Comparison of ENCODE assay signal across 8 mouse cellular contexts in genomic region chr7:123124735-123125181, GRCm38 (mm10). TPM values are rescaled to one million over a fixed set of nuclear protein-coding genes. Genes with fewer than 3 reads are reported as not detected.
DNase-seq lines count a peak whose midpoint lies in the region; ATAC-seq and TF ChIP-seq lines count a peak whose summit lies in the region.

No protein-coding gene starts in this region.

- no peak for TF ChIP-seq CTCF in bone marrow, adult 2 months (IDR thresholded peaks at IDR 0.05; ENCODE audit: control insufficient read depth, insufficient read depth, low read length)
- no peak for TF ChIP-seq CTCF in embryonic fibroblast, embryonic 13.5 days (IDR thresholded peaks at IDR 0.05; ENCODE audit: borderline replicate concordance, insufficient read depth, low read length)
- TF ChIP-seq CTCF in liver, embryonic 14.5 days (IDR thresholded peaks at IDR 0.05; ENCODE audit: low read depth): no peak

- TF ChIP-seq EP300 in liver, embryonic 14.5 days (IDR thresholded peaks at IDR 0.05; ENCODE audit: low read depth): no peak

- H3K9me3 ChIP-seq in lung, embryonic 15.5 days: no peaks in the 10 kb centered on the region
- no peaks in the 10 kb centered on the region for H3K9me3 ChIP-seq in intestine, embryonic 16.5 days (ENCODE audit: control insufficient read depth, low read length)
- H3K9me3 ChIP-seq in liver, embryonic 14.5 days (ENCODE audit: control insufficient read depth, low read length): no peaks in the 10 kb centered on the region

- no peak for DNase-seq in lung, postnatal 14 days
- DNase-seq in liver, embryonic 14.5 days (ENCODE audit: low read depth in 3 of 3, low spot score in 3 of 3): no peak
- DNase-seq in telencephalon, adult 2 months (ENCODE audit: low read depth, low spot score): peak; percentile 50

- 0 out of 2 replicates have a peak, but pooled peaks cover 15% of the 10 kb centered on the region for H3K36me3 ChIP-seq in lung, embryonic 15.5 days
- H3K36me3 ChIP-seq in intestine, embryonic 16.5 days (ENCODE audit: control insufficient read depth, insufficient read depth, low read length): no peaks in the 10 kb centered on the region
- H3K36me3 ChIP-seq in liver, embryonic 14.5 days (replicated peaks; ENCODE audit: control insufficient read depth, insufficient read depth, low read depth): peaks cover 12% of the 10 kb centered on the region

- ATAC-seq in lung, embryonic 15.5 days (ENCODE audit: borderline replicate concordance, extremely low read depth, low FRiP score, low TSS enrichment): 0 out of 2 replicates have a peak, but pooled peaks have one; percentile 9
- no peak for ATAC-seq in intestine, embryonic 16.5 days
- ATAC-seq in liver, embryonic 14.5 days (ENCODE audit: insufficient read depth): no peak
- no peak for ATAC-seq in activated CD4-positive, CD25-positive, alpha-beta regulatory T cell, adult 4 months

- no peaks in the 10 kb centered on the region for H3K27me3 ChIP-seq in lung, embryonic 15.5 days
- H3K27me3 ChIP-seq in intestine, embryonic 16.5 days (replicated peaks; ENCODE audit: control insufficient read depth, insufficient read depth, low read length): no peaks in the 10 kb centered on the region
- H3K27me3 ChIP-seq in liver, embryonic 14.5 days (ENCODE audit: control insufficient read depth, insufficient read depth, low read length): no peaks in the 10 kb centered on the region

- WGBS in lung, embryonic 15.5 days: under 1% methylated on average over 16 of the region's 16 CpGs
- under 1% methylated on average over 16 of the region's 16 CpGs for WGBS in bone marrow, adult 2 months
- under 1% methylated on average over 16 of the region's 16 CpGs for WGBS in intestine, embryonic 16.5 days
- WGBS in liver, embryonic 14.5 days (ENCODE audit: insufficient replicate concordance): 1% methylated on average over 16 of the region's 16 CpGs

- TF ChIP-seq POLR2A in bone marrow, adult 2 months (IDR thresholded peaks at IDR 0.05; ENCODE audit: borderline replicate concordance, control insufficient read depth, low read depth, low read length): no peak
- TF ChIP-seq POLR2A in embryonic fibroblast, embryonic 13.5 days (IDR thresholded peaks at IDR 0.05; ENCODE audit: low read depth, low read length): no peak

- peak overlapping the region; percentile 99 for H3K9ac ChIP-seq in lung, embryonic 15.5 days
- H3K9ac ChIP-seq in intestine, embryonic 16.5 days (ENCODE audit: low read depth, low read length): peak overlapping the region; percentile 98
- H3K9ac ChIP-seq in liver, embryonic 14.5 days (replicated peaks): peak overlapping the region; percentile 96

- peak overlapping the region; percentile 100 for H3K4me3 ChIP-seq in lung, embryonic 15.5 days
- peak overlapping the region; percentile 95 for H3K4me3 ChIP-seq in bone marrow, adult 2 months (replicated peaks; ENCODE audit: control insufficient read depth, low read depth, low read length)
- H3K4me3 ChIP-seq in embryonic fibroblast, embryonic 13.5 days (ENCODE audit: insufficient read depth, low read length): peak overlapping the region; percentile 82
- H3K4me3 ChIP-seq in intestine, embryonic 16.5 days (ENCODE audit: low read length): peak overlapping the region; percentile 96
- H3K4me3 ChIP-seq in liver, embryonic 14.5 days (ENCODE audit: insufficient read depth in 1 of 2, low read depth in 2 of 2, low read length in 2 of 2): peak overlapping the region; percentile 74 to 99

- H3K4me2 ChIP-seq in lung, embryonic 15.5 days: peak overlapping the region; percentile 62
- H3K4me2 ChIP-seq in intestine, embryonic 16.5 days (ENCODE audit: low read depth, low read length): peak overlapping the region; percentile 73
- H3K4me2 ChIP-seq in liver, embryonic 14.5 days (ENCODE audit: low read depth): peak overlapping the region; percentile 86

- peaks cover 40% of the 10 kb centered on the region for H3K4me1 ChIP-seq in lung, embryonic 15.5 days
- H3K4me1 ChIP-seq in bone marrow, adult 2 months (ENCODE audit: control insufficient read depth, insufficient read depth, low read length): no peaks in the 10 kb centered on the region; the same call in 1 of the 2 replicates
- H3K4me1 ChIP-seq in embryonic fibroblast, embryonic 13.5 days (ENCODE audit: control insufficient read depth, insufficient read depth, low read length): peaks cover 15% of the 10 kb centered on the region
- H3K4me1 ChIP-seq in intestine, embryonic 16.5 days (ENCODE audit: control insufficient read depth, insufficient read depth, low read length): peaks cover 11% of the 10 kb centered on the region
- peaks cover 7 to 9% of the 10 kb centered on the region in 2 experiments for H3K4me1 ChIP-seq in liver, embryonic 14.5 days (replicated peaks; ENCODE audit: control insufficient read depth in 2 of 2, insufficient read depth in 2 of 2, low read length in 1 of 2)

- H3K27ac ChIP-seq in lung, embryonic 15.5 days: peak overlapping the region; percentile 97; the same call in 1 of the 2 replicates
- no peak overlapping the region for H3K27ac ChIP-seq in bone marrow, adult 2 months (ENCODE audit: control insufficient read depth, insufficient read depth, low read depth, low read length, poor library complexity)
- H3K27ac ChIP-seq in embryonic fibroblast, embryonic 13.5 days (ENCODE audit: insufficient read depth, low read length): peak overlapping the region; percentile 98
- H3K27ac ChIP-seq in intestine, embryonic 16.5 days (ENCODE audit: low read length): no peak overlapping the region
- H3K27ac ChIP-seq in liver, embryonic 14.5 days: peak overlapping the region; percentile 28

RNA-seq across cellular contexts. Expression of gene Tnrc6a, which starts 1.1 kb away (rescaled TPM):
- polyA plus RNA-seq in lung, embryonic 15.5 days (2015; fragmentation: Nextera tagmentation; extraction: Ambion mirVana): 38.5 and 38.8 TPM in 2 replicates
- 41.0 and 41.9 TPM in 2 replicates for polyA plus RNA-seq in bone marrow, adult 2 months (2011; ENCODE audit: insufficient read depth, insufficient read length, low replicate concordance, missing spikeins)
- 62.1 and 77.1 TPM in 2 replicates for polyA plus RNA-seq in embryonic fibroblast, embryonic 13.5 days (2011; ENCODE audit: insufficient read length, low read depth, missing spikeins)
- 33.9 and 39.0 TPM in 2 replicates for polyA plus RNA-seq in intestine, embryonic 16.5 days (2015; fragmentation: Nextera tagmentation; extraction: Ambion mirVana)
- 13.1 and 14.1 TPM in 2 replicates for polyA plus RNA-seq in liver, embryonic 14.5 days (2012; rRNA removed)
- polyA plus RNA-seq in liver, embryonic 14.5 days (2014; fragmentation: Nextera tagmentation; extraction: Ambion mirVana): 8.8 and 12.8 TPM in 2 replicates
- polyA plus RNA-seq in activated CD4-positive, CD25-positive, alpha-beta regulatory T cell, adult 4 months (2017; shearing (Covaris generic)): 100 to 1,000 TPM in 1 of 2 experiments, 10 to 100 TPM in 1; 41.1 to 119 TPM

Comparison
In these comparisons a context has a peak if more than half of its experiments do, and no peak if none do; other contexts are left out.
1. H3K27ac ChIP-seq: peak in lung, embryonic 15.5 days (single experiment), embryonic fibroblast, embryonic 13.5 days (single experiment) and liver, embryonic 14.5 days (single experiment); none in bone marrow, adult 2 months (single experiment) and intestine, embryonic 16.5 days (single experiment).
2. Peak in every context shown above with its lines, with median percentiles within 50 percentile points of each other: H3K4me2 ChIP-seq, H3K4me3 ChIP-seq and H3K9ac ChIP-seq.